In the genomic region with DNA sequence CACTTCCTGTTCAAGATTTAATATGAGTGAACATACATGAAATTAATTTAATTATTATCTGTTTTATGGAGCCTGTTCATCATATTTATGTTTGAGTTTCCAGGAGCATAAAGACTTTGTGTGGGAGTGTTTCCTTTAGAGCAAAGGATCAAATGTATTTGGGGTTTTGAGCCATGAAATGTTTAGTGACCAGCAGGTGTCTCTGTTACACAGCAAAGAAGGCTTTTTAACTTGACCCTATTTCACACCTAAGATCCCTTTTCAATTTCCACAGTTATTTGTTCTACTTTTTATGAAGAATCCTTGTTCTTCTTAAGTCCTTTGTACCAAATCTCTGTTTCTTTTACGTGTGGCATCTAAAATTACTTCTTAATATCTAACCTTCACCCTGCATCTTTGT, we compare ENCODE assay signal across 9 mouse cellular contexts. TPM values are rescaled to one million over a fixed set of nuclear protein-coding genes. Genes with fewer than 3 reads are reported as not detected.
DNase-seq lines count a peak whose midpoint lies in the region; ATAC-seq and TF ChIP-seq lines count a peak whose summit lies in the region.
"Had no signal": no experiment of that assay in that cellular context is flagged by ENCODE, and none has a peak within 500 bp of the region (broad histone marks: within the 10 kb centered on the region; RNA-seq: fewer than 3 reads in every experiment).

No protein-coding gene starts in this region.

- H3K4me3 ChIP-seq in liver, adult 2 months (ENCODE audit: insufficient read depth, low read depth, low read length): no peak overlapping the region
- no peak overlapping the region for H3K4me3 ChIP-seq in liver, embryonic 12.5 days
- H3K4me3 ChIP-seq: limb, embryonic 12.5 days had no signal

- H3K9ac ChIP-seq in liver, adult 2 months (ENCODE audit: low read depth, low read length): no peak overlapping the region
- H3K9ac ChIP-seq in liver, embryonic 12.5 days: no peak overlapping the region
- H3K9ac ChIP-seq: limb, embryonic 12.5 days had no signal

- intact Hi-C loops in gastrocnemius, postnatal 36 days (cut with DNase I): no loop called here

- H3K79me2 ChIP-seq in liver, adult 2 months (ENCODE audit: control insufficient read depth, insufficient read depth, low read length): no peaks in the 10 kb centered on the region

- peak; percentile 38 for TF ChIP-seq CTCF in liver, adult 2 months (IDR thresholded peaks at IDR 0.05; ENCODE audit: low read depth, low read length)

- H3K36me3 ChIP-seq in liver, adult 2 months (ENCODE audit: control insufficient read depth, insufficient read depth, low read length): no peaks in the 10 kb centered on the region
- H3K36me3 ChIP-seq in liver, embryonic 12.5 days: no peaks in the 10 kb centered on the region
- H3K36me3 ChIP-seq: limb, embryonic 12.5 days had no signal

- 43% methylated on average over 1 of the region's 1 CpGs for WGBS in liver, adult 2 months
- WGBS in liver, embryonic 12.5 days (ENCODE audit: insufficient replicate concordance): 43% methylated on average over 1 of the region's 1 CpGs

- no peak overlapping the region for H3K27ac ChIP-seq in liver, adult 2 months (replicated peaks; ENCODE audit: insufficient read depth, low read depth, low read length)
- no peak overlapping the region for H3K27ac ChIP-seq in liver, embryonic 12.5 days
- H3K27ac ChIP-seq: limb, embryonic 12.5 days had no signal

- H3K27me3 ChIP-seq in liver, adult 2 months (ENCODE audit: control insufficient read depth, insufficient read depth, low read length): no peaks in the 10 kb centered on the region
- no peaks in the 10 kb centered on the region for H3K27me3 ChIP-seq in liver, embryonic 12.5 days (replicated peaks)
- H3K27me3 ChIP-seq: limb, embryonic 12.5 days had no signal

- TF ChIP-seq POLR2A in liver, adult 2 months (IDR thresholded peaks at IDR 0.05; ENCODE audit: extremely low read depth, insufficient read depth, low read length): no peak

- no peak overlapping the region for H3K4me2 ChIP-seq in liver, embryonic 12.5 days
- H3K4me2 ChIP-seq: limb, embryonic 12.5 days had no signal

- no peaks in the 10 kb centered on the region for H3K4me1 ChIP-seq in liver, adult 2 months (ENCODE audit: control insufficient read depth, insufficient read depth, low read length)
- H3K4me1 ChIP-seq in liver, embryonic 12.5 days: no peaks in the 10 kb centered on the region
- H3K4me1 ChIP-seq: limb, embryonic 12.5 days had no signal

- H3K9me3 ChIP-seq in liver, embryonic 12.5 days (replicated peaks): no peaks in the 10 kb centered on the region
- H3K9me3 ChIP-seq: limb, embryonic 12.5 days had no signal

- peak; percentile 28 for DNase-seq in cerebellum, adult 9-10 months
- DNase-seq in cerebellum, adult 8-10 months: no peak
- DNase-seq in liver, adult 2 months (ENCODE audit: extremely low read depth, low read depth, low spot score): peak; percentile 40
- DNase-seq in c-Kit-positive CD71-negative TER-119-negative erythroid progenitor cells, embryonic 14.5 days (ENCODE audit: low read depth): peak; percentile 35
- no peak for DNase-seq in gastrocnemius, postnatal 36 days
- no peak for DNase-seq in cerebellum, adult 11 months

- no peak for ATAC-seq in liver, embryonic 12.5 days
- peak; percentile 67 for ATAC-seq in megakaryocyte-erythroid progenitor cell, adult 5-6 weeks (replicated peaks; ENCODE audit: low FRiP score, low TSS enrichment, poor library complexity, severe bottlenecking)

RNA-seq across cellular contexts. Expression of gene Hspa13, which starts 12.4 kb away (rescaled TPM):
- total RNA-seq in liver, adult 2 months (2014; rRNA removed): 39.6 and 41.1 TPM in 2 replicates
- 4.3 and 4.8 TPM in 2 replicates for polyA plus RNA-seq in liver, adult 2 months (2012; rRNA removed)
- polyA plus RNA-seq in liver, embryonic 12.5 days (2016; fragmentation: Nextera tagmentation; extraction: Ambion mirVana): 10.4 and 11.1 TPM in 2 replicates
- 6.3 and 8.2 TPM in 2 replicates for total RNA-seq in megakaryocyte-erythroid progenitor cell, adult 5-6 weeks (2014; fragmentation: Nextera tagmentation)
- 20.4 and 21.5 TPM in 2 replicates for total RNA-seq in megakaryocyte-erythroid progenitor cell, adult 5-6 weeks (2017)
- 1 to 10 TPM; 6.8 to 7.4 TPM for total RNA-seq in gastrocnemius, postnatal 36 days (2021)

Comparison
In these comparisons a context has a peak if more than half of its experiments do, and no peak if none do; other contexts are left out.
1. DNase-seq: peak in cerebellum, adult 9-10 months (single experiment), liver, adult 2 months (single experiment) and c-Kit-positive CD71-negative TER-119-negative erythroid progenitor cells, embryonic 14.5 days (single experiment); none in cerebellum, adult 8-10 months (single experiment), gastrocnemius, postnatal 36 days (0 of 2) and cerebellum, adult 11 months (single experiment).